Mouse (Mus musculus) lung, adult 2 months (tissue): ENCODE results near the gene Wdr66.

Experiments
- CTCF ChIP-seq: fragments of 200-500 bp; IDR thresholded peaks from 2 replicates; pipeline ENCODE4 v1.5.1; 2011; ENCODE audit warnings: mild to moderate bottlenecking, low read length, control low read depth; ENCODE audit not compliant: insufficient read depth
- POLR2A ChIP-seq: fragments of 200-500 bp; IDR thresholded peaks from 2 replicates; pipeline ENCODE4 v1.6.1; 2011; ENCODE audit warnings: low read depth, mild to moderate bottlenecking, control low read depth, low read length, borderline replicate concordance; ENCODE audit errors: extremely low read depth

DNA sequence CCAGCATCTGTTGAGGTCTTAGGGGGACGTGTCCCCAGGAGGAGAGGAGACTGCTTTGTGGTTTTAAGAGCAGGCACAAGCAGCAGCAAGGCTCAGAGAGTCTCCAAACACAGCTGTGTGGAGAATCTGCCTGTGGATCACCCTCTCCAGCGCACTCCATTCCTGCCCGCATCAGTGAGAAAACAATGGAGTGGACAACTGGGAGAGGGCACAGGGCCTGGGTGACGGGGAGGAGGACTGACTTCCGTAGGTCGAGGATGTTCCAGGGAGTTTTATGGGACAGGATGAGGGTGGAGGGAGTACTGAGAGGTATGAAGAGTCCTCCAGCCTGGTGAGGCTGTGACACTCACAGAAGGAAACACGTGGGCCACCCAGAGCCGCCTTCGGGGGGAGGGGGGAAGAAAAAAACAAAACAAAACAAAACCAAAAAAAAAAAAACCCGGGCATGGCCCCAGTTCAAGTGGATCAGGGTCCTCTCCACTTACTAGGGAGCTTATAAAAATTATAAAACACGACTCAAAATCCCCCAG lies 62.0 kb downstream of the Wdr66 start:
- TF ChIP-seq CTCF (no peak), POLR2A (no peak)
